Mouse (Mus musculus) CD4-positive helper T cell, adult 2 months (primary cell): ENCODE results near the gene Gm3476.
"Not testable (repeated sequence)": the region's sequence is repeated elsewhere in the genome, so short reads cannot be mapped to it uniquely, and the experiment has no call there.

Experiments
- DNase-seq: peaks from one replicate; pipeline ENCODE4 v3.0.0-alpha.2; 2012; ENCODE audit warnings: low read depth, missing footprints, low spot score

The Gm3476 gene

GRCm38 (mm10) chr14:6125707-6126106 lies at the start of gene Gm3476:
TSS of gene Gm3476 (minus strand) at chr14:6125807.
- DNase-seq: not testable (repeated sequence)

GRCm38 (mm10) chr14:6163538-6163937 lies 37.9 kb upstream of the Gm3476 start:
- not testable (repeated sequence) for DNase-seq

DNA sequence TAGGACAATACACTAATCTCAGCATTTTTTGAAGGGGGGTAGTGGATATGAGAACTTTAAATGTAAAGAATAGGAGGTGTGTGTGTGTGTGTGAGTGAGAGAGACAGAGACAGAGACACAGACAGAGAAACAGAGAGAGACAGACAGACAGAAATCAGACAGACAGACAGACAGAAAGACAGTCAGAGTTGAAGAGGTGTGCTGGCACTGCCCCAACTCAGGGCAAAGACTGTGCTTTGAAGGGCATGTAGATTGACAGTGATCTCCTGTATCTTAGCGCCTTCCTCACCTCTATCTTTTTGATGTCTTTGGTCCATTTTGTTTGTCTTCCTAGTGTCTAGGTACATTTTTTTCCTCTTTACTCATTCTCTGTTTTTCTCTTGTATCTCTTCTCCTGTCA lies 35.5 kb upstream of the Gm3476 start:
- not testable (repeated sequence) for DNase-seq

GRCm38 (mm10) chr14:6108272-6108925 lies 17.2 kb downstream of the Gm3476 start, which contains the start of gene Gm3468:
TSS of gene Gm3468 (minus strand) at chr14:6108665.
- peak; percentile 71 for DNase-seq

DNA sequence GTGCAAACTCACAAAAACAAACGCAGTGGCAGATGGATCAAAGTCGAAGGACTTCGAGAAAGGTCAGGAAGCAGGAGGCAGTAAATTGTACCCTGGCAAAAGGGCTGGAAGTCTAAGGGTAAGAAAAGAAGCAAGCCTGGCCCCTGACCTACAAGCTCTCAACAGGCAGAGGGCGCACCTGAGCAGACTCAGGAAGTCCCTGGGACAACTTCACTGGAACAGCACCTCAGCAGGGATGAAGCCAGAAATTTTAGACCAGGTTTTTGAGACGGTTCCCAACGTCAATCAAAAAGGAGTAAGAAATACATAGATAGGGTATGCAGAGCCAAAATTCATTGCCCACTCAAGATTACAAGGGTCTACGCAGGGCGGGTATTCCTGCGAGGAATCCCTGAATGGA lies 18.1 kb downstream of the Gm3476 start:
- not testable (repeated sequence) for DNase-seq

GRCm38 (mm10) chr14:6093842-6094241 lies 31.8 kb downstream of the Gm3476 start, which contains the start of gene Gm8206:
TSS of gene Gm8206 (minus strand) at chr14:6093942.
- DNase-seq: not testable (repeated sequence)

GRCm38 (mm10) chr14:6058167-6058566 lies 67.4 kb downstream of the Gm3476 start, which contains the start of gene Gm6337:
TSS of gene Gm6337 (minus strand) at chr14:6058267.
- not testable (repeated sequence) for DNase-seq
